Mouse (Mus musculus) neural tube, embryonic 14.5 days (tissue): Measurements from ENCODE around the gene Chat. TPM values are rescaled to one million over a fixed set of nuclear protein-coding genes. Genes with fewer than 3 reads are reported as not detected.
A peak's percentile ranks its signal among the peaks of the same experiment; 100 is the strongest.

ENCODE experiments used
- ATAC-seq: fragments of 200-750 bp; cut with Nextera tagmentation; 2 replicates; pipeline ENCODE4 v1.8.0; 2017; ENCODE audit warnings: low read depth, mild to moderate bottlenecking, moderate TSS enrichment, moderate library complexity
- H3K27ac ChIP-seq: fragments of 300-500 bp; sonication (generic); 2 replicates; pipeline ENCODE4 v1.5.1; 2014; ENCODE audit warnings: low read depth, mild to moderate bottlenecking, control low read depth, low read length, moderate library complexity, mixed read lengths
- H3K27me3 ChIP-seq: fragments of 300-500 bp; sonication (generic); 2 replicates; pipeline ENCODE4 v1.6.1; 2014; ENCODE audit warnings: low read length; ENCODE audit not compliant: control insufficient read depth, insufficient read depth
- H3K36me3 ChIP-seq: fragments of 300-500 bp; sonication (generic); 2 replicates; pipeline ENCODE4 v1.6.1; 2014; ENCODE audit warnings: low read length, mixed read lengths; ENCODE audit not compliant: control insufficient read depth, insufficient read depth
- H3K4me1 ChIP-seq: fragments of 300-500 bp; sonication (generic); 2 replicates; pipeline ENCODE4 v1.6.1; 2014; ENCODE audit warnings: low read length; ENCODE audit not compliant: control insufficient read depth, insufficient read depth
- H3K4me2 ChIP-seq: fragments of 300-500 bp; sonication (generic); 2 replicates; pipeline ENCODE4 v1.6.1; 2014; ENCODE audit warnings: mild to moderate bottlenecking, low read depth, low read length, control low read depth
- H3K4me3 ChIP-seq: fragments of 300-500 bp; sonication (generic); 2 replicates; pipeline ENCODE4 v1.5.1; 2014; ENCODE audit warnings: low read depth, low read length, control low read depth, mixed read lengths
- H3K9ac ChIP-seq: fragments of 300-500 bp; sonication (generic); replicated peaks from 2 replicates; pipeline ENCODE4 v1.6.1; 2014; ENCODE audit warnings: low read depth, mild to moderate bottlenecking, control low read depth, low read length, mixed read lengths
- H3K9me3 ChIP-seq: fragments of 300-500 bp; sonication (generic); 2 replicates; pipeline ENCODE4 v1.6.1; 2016; ENCODE audit warnings: low read length; ENCODE audit not compliant: control insufficient read depth
- WGBS: fragments of 180-500 bp; shearing (Covaris S2); extraction: QIAGEN DNeasy Blood & Tissue Kit; methylation state at CpG from one replicate; pipeline ENCODE4 v1.1.7; 2014; 5-methylcytosine and 5-hydroxymethylcytosine counted together
- polyA plus RNA-seq: library from polyadenylated mRNA; unstranded; fragments of >200 nt; fragmentation: Nextera tagmentation; extraction: Ambion mirVana; gene quantifications from 2 replicates; pipeline ENCODE4 v1.2.1, GENCODE M21; 2014

The Chat gene
- 4.0 and 4.3 TPM in 2 replicates for polyA plus RNA-seq

DNA sequence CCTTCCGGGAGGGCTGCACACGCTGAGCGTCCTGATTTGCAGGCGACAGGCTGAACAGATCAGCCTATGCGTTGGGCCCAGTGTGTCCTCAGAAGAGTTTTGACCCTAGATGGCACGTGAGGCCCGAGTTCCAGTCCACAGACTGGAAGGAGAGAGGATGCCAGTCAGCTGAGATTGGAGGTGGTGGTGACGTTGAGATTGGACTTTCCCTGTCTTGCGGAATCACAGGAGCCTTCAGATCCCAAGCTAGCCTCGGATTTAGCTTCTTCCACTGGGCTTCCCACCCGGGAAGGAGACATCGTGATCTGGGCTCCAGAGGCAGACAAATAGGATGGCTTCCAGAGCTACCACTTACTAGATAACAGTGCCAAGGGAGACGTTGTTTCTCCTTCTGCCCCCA is at the start of gene Chat:
Gene Chat (minus strand): TSS at position 101 of the 400 bp plus-strand sequence.
- peaks cover 60% of the 10 kb centered on the region for H3K27me3 ChIP-seq
- H3K27ac ChIP-seq: no peak within 1 kb of the TSS
- H3K4me1 ChIP-seq: 0 out of 2 replicates have a peak, but pooled peaks cover 5% of the 10 kb centered on the region
- 15% methylated on average over 13 of the region's 13 CpGs for WGBS
- peak within 1 kb of the TSS; percentile 34 for H3K4me3 ChIP-seq
- H3K4me2 ChIP-seq: peak within 1 kb of the TSS; percentile 55
- ATAC-seq: no peak
- H3K36me3 ChIP-seq: no peaks in the 10 kb centered on the region
- 0 out of 2 replicates have a peak within 1 kb of the TSS, but pooled peaks have one; percentile 25 for H3K9ac ChIP-seq
- no peaks in the 10 kb centered on the region for H3K9me3 ChIP-seq

DNA sequence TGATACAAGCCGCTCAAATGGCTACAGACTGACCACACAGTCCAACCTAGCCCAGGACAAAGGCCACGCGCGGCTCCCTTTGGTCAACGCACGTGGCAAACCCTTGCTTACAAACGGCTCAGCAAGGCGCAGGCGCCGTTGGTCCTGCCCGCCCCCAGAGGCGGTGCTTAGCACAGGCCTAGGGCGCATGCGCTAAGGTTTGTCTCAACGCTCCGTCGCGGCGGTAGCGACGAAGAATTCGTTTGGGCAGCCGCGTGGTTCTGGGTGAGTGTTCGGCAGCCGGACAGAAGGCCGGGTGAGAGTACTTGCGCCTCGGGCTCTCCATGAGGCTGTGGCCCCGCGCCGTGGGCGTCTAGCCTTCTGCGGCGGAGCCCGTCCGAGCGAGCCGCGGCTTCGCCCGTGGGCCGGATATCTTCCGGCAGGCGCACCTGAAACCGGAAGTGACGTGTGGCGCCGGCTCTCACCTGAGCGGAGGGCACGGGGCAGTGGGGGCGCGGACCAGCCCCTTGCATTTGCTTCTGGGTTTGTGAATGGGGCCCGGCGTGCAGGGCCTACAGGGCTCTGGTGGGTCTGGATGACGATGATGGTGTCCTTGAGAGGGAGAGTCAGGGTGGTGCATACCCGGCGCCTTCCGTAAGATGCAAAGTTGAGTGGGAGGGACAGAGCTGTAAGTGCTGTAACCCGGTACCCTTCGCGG is 47.7 kb upstream of the Chat start, which contains the start of gene Ercc6:
Gene Ercc6 (plus strand): TSS at position 186 of the 697 bp plus-strand sequence.
- no peaks in the 10 kb centered on the region for H3K9me3 ChIP-seq
- ATAC-seq: peak; percentile 95
- peak within 1 kb of the TSS; percentile 81 for H3K27ac ChIP-seq
- peaks cover 8% of the 10 kb centered on the region for H3K4me1 ChIP-seq
- peak within 1 kb of the TSS; percentile 72 for H3K4me3 ChIP-seq
- H3K36me3 ChIP-seq: peaks cover 9% of the 10 kb centered on the region
- under 1% methylated on average over 62 of the region's 62 CpGs for WGBS
- no peaks in the 10 kb centered on the region for H3K27me3 ChIP-seq
- H3K9ac ChIP-seq: peak within 1 kb of the TSS; percentile 76
- peak within 1 kb of the TSS; percentile 68 for H3K4me2 ChIP-seq

DNA sequence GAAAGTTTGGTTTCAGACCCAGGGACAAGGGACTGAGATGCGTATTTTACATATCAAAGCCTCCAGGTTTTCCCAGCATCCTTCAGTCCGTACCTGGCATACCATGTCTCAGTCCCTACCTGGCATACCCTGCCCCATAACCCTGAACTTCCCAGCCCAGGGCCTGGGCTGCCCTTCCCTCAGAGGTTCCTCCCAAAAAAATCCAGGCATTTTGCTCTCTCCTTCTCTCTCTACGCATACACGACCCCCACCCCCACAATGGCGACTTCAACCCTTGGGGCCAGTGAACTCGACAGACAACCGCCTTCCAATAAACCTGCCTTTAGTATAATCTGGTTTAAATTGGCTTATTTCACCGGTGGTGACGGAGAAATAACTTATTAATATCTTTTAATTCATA is 47.1 kb upstream of the Chat start:
- Histone ChIP-seq H3K36me3 (peaks cover 8% of the 10 kb centered on the region), H3K27me3 (no peaks in the 10 kb centered on the region), H3K4me3 (peak overlapping the region; percentile 72), H3K9me3 (no peaks in the 10 kb centered on the region), H3K4me1 (peaks cover 8% of the 10 kb centered on the region), H3K4me2 (peak overlapping the region; percentile 68), H3K9ac (peak overlapping the region; percentile 76; the same call in 1 of the 2 replicates), H3K27ac (peak overlapping the region; percentile 81; the same call in 1 of the 2 replicates)
- 46% methylated on average over 9 of the region's 9 CpGs for WGBS
- peak; percentile 47; the same call in 1 of the 2 replicates for ATAC-seq

DNA sequence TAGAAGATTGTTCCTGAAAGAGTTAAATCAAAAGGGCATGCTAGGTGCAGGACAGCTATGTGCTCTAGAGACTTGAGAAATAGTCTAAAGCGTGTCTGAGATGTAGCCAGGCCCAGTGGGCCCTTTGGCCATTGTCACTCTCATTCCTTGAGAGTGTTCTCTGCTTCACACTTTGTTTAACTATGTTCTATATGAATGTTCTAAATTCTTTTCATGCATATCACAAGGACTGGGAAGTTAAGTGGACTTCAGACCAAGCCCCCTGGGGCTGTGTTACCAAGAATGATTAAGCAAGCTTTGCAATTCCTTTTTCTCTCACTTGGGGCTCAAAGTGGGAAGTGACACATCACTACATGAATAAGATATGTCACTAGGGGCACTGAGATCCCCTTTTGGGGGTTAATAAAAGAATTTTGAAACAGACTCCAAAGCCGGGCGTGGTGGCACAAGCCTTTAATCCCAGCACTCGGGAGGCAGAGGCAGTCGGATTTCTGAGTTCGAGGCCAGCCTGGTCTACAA is 43.7 kb upstream of the Chat start:
- H3K27me3 ChIP-seq: no peaks in the 10 kb centered on the region
- H3K9ac ChIP-seq: no peak overlapping the region
- H3K4me3 ChIP-seq: no peak overlapping the region
- WGBS: 94% methylated on average over 6 of the region's 6 CpGs
- ATAC-seq: no peak
- H3K27ac ChIP-seq: no peak overlapping the region
- H3K4me2 ChIP-seq: no peak overlapping the region
- H3K9me3 ChIP-seq: no peaks in the 10 kb centered on the region
- no peaks in the 10 kb centered on the region for H3K36me3 ChIP-seq
- peaks cover 8% of the 10 kb centered on the region for H3K4me1 ChIP-seq

DNA sequence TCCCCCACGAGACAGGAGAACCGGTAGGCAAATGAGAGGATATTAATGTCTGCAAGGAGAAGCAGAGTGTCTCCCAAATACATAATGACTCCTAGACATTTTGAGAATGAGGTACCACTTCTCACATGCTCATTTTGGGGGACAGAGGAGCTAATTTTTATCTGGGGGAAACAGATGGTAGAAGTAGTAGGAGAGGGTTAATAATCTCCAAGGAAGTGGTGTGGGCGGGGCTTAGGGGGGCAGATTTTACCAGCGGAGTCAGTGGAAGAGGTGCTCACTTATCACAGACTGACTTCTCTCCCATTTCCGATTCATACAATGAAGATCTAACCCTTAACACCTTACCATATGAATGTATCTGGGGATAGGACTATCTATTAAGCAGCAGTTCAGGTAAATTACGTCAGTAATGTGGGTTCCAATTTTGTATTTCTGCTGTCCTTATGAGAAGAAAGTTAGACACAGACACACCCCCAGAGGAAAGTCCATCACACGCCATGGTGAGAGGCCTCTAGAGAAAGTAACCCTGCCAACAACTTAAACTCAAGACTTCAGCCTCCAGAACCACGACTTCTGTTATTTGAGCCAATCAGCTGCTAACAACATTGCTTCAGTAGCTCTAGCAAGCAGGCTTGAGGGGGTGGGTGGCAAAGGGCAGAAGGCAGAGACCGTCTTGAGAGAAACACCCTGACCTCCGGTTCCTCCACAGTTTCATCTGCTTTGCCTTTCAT is 42.5 kb upstream of the Chat start:
- H3K4me1 ChIP-seq: 0 out of 2 replicates have a peak, but pooled peaks cover 3% of the 10 kb centered on the region
- H3K4me2 ChIP-seq: no peak overlapping the region
- no peak overlapping the region for H3K4me3 ChIP-seq
- WGBS: 76% methylated on average over 10 of the region's 10 CpGs
- no peaks in the 10 kb centered on the region for H3K9me3 ChIP-seq
- no peak overlapping the region for H3K9ac ChIP-seq
- no peak for ATAC-seq
- H3K27me3 ChIP-seq: no peaks in the 10 kb centered on the region
- no peak overlapping the region for H3K27ac ChIP-seq
- H3K36me3 ChIP-seq: no peaks in the 10 kb centered on the region

DNA sequence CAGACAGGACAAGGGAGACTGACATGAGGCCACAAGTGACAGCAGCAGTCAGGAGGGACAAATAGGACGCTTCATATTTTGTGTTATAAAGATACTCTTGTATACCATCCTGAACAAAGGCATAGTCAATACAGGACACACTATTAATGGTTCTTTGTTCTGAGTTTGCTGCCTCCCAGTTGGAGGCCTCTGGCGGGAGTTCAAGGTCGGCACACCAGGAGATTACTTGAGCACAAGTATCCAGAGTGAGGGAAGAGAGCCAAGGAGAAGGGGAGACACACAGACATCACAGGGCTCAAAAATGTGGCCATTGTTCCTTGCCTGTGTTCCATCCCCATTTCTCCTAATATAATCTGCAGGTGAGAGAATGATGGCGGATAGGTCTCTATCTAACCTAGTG is 41.4 kb upstream of the Chat start:
- 78% methylated on average over 4 of the region's 4 CpGs for WGBS
- H3K4me2 ChIP-seq: no peak overlapping the region

DNA sequence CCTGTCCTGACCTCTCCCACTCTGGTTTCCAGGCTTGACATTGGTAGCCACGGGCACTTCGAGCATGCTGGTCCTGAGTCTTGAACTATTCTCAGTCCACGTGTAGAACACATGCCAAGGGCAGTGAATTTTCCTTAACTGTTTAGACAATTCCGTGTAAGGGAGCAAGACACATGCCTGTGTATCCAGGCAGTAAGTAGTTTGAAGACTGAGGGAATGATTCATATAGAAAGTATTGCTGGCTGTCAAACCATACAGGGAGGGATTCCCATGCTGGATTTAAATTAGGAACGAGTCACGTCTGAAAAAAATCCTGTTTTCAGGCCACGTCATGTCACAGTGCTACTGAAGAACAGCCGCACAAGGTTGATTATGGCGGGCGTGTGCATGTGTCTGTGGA is 40.5 kb upstream of the Chat start:
- Histone ChIP-seq H3K36me3 (no peaks in the 10 kb centered on the region), H3K27ac (no peak overlapping the region), H3K27me3 (no peaks in the 10 kb centered on the region), H3K4me1 (no peaks in the 10 kb centered on the region), H3K4me3 (no peak overlapping the region), H3K4me2 (no peak overlapping the region), H3K9ac (no peak overlapping the region), H3K9me3 (no peaks in the 10 kb centered on the region)
- 90% methylated on average over 10 of the region's 10 CpGs for WGBS
- no peak for ATAC-seq

More for the DNA sequence above, 41.4 kb upstream of the Chat start:
- no peaks in the 10 kb centered on the region for H3K27me3 ChIP-seq
- no peaks in the 10 kb centered on the region for H3K36me3 ChIP-seq
- H3K4me3 ChIP-seq: no peak overlapping the region
- no peaks in the 10 kb centered on the region for H3K9me3 ChIP-seq
- H3K4me1 ChIP-seq: no peaks in the 10 kb centered on the region
- H3K9ac ChIP-seq: no peak overlapping the region
- no peak overlapping the region for H3K27ac ChIP-seq
- ATAC-seq: no peak

DNA sequence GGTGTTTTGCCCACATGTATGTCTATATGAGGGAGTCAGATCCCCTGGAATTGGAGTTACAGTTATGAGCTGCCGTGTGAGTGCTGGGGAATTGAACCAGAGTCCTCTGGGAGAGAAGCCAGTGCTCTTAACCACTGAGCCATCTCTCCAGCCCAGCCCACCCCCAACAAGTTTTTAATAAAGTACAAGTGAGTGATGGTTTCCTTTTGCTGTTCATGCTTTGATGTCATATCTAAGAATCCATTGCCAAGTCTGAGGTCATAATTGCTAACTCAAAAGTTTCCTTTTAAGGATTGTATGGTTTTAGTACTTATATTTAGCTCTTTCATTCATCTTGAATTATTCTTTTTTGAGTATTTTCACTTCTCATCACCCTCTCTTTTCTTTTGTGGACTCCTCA is 38.1 kb upstream of the Chat start:
- Histone ChIP-seq H3K27ac (no peak overlapping the region), H3K36me3 (no peaks in the 10 kb centered on the region), H3K27me3 (no peaks in the 10 kb centered on the region), H3K9me3 (no peaks in the 10 kb centered on the region), H3K4me3 (no peak overlapping the region), H3K4me1 (no peaks in the 10 kb centered on the region), H3K4me2 (no peak overlapping the region), H3K9ac (no peak overlapping the region)
- WGBS: 97% methylated on average over 1 of the region's 1 CpGs
- no peak for ATAC-seq
